Mouse (Mus musculus) cerebellum, adult 2 months (tissue): ENCODE results near the gene Plekhg3.

Experiments used
- CTCF ChIP-seq: fragments of 200-500 bp; IDR thresholded peaks from 2 replicates; pipeline ENCODE4 v1.5.1; 2011; ENCODE audit warnings: low read depth, mild to moderate bottlenecking, control low read depth, low read length, moderate library complexity, borderline replicate concordance; ENCODE audit not compliant: insufficient read depth
- POLR2A ChIP-seq: fragments of 200-500 bp; IDR thresholded peaks from 2 replicates; pipeline ENCODE4 v1.6.1; 2011; ENCODE audit warnings: low read length, control low read depth, borderline replicate concordance; ENCODE audit not compliant: insufficient read depth

DNA sequence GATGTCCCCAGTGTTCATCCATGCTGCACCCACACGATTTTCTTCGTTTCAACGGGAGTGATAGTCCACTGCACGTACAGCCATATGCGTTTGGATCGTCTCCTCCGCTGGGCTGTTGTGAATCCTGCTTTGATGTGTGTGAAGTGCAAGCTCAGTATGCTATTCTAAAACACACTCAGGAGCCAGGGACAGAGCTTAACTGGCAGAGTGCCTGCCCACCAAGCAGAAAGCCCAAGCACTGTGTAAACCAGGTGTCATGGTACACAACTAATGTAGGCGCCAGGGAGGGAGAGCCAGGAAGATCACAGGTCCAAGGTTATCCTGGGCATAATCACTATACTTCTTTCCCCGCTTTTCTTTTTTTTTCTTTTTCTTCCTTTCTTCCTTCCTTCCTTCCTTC is 12.7 kb upstream of the Plekhg3 start:
- TF ChIP-seq CTCF (no peak), POLR2A (no peak)
